Mouse (Mus musculus) myocyte (in vitro differentiated cells): ENCODE measurements around the gene Opa3.

Experiments
- E2F4 ChIP-seq: IDR thresholded peaks from one replicate; pipeline ENCODE4 v1.6.1; 2011; ENCODE audit warnings: mild to moderate bottlenecking, control low read depth, moderate library complexity; ENCODE audit not compliant: insufficient read depth
- MYOD1 ChIP-seq, 3 experiments: IDR thresholded peaks; one replicate each; pipeline ENCODE4 v1.6.1; 2011; ENCODE audit warnings: control low read depth in 2 of 3, low read depth in 2 of 3, mild to moderate bottlenecking in 2 of 3, moderate library complexity in 1 of 3; ENCODE audit not compliant: insufficient read length in 2 of 3, control insufficient read depth in 1 of 3
- MYOG ChIP-seq, 3 experiments: IDR thresholded peaks; one replicate each; pipeline ENCODE4 v1.6.1; 2011; ENCODE audit warnings: control low read depth in 2 of 3, low read depth in 2 of 3, mild to moderate bottlenecking in 2 of 3; ENCODE audit not compliant: insufficient read length in 2 of 3, control insufficient read depth in 1 of 3, insufficient read depth in 1 of 3
- POLR2A ChIP-seq: IDR thresholded peaks from one replicate; pipeline ENCODE4 v1.6.1; 2011; ENCODE audit warnings: low read depth, mild to moderate bottlenecking, control low read depth, moderate library complexity; ENCODE audit not compliant: insufficient read length
- POLR2AphosphoS2 ChIP-seq: IDR thresholded peaks from one replicate; pipeline ENCODE4 v1.6.1; 2011; ENCODE audit warnings: low read depth, control low read depth; ENCODE audit not compliant: insufficient read length
- SRF ChIP-seq: IDR thresholded peaks from one replicate; pipeline ENCODE4 v1.6.1; 2011; ENCODE audit warnings: low read depth; ENCODE audit not compliant: control insufficient read depth, insufficient read length
- TCF12 ChIP-seq: IDR thresholded peaks from one replicate; pipeline ENCODE4 v1.6.1; 2011; ENCODE audit warnings: mild to moderate bottlenecking, control low read depth; ENCODE audit not compliant: poor library complexity, insufficient read depth, severe bottlenecking
- TCF3 ChIP-seq: IDR thresholded peaks from one replicate; pipeline ENCODE4 v1.6.1; 2011; ENCODE audit warnings: low read depth, control low read depth; ENCODE audit not compliant: insufficient read length
- USF1 ChIP-seq: IDR thresholded peaks from one replicate; pipeline ENCODE4 v1.6.1; 2011; ENCODE audit warnings: low read depth, mild to moderate bottlenecking, control low read depth, moderate library complexity

DNA sequence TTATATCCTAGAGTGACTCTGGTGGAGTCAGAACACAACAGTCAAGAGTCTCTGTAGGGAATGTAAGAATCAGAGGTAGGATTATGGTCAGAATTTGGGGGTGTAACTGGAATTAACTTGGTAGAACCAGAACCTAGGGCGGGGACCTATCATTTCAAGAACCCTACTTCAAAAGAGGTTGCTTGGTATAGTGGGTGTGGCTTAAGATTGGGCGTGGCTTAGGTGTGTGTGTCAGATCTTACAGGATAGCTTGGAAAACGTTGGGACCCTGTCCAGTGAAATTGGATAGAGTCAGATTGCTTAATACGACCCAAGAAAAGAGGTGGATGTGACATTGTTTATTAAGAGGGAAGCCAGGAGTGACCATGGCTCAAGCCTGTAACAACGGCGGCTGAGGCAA, 48.2 kb upstream of the Opa3 start:
- TF ChIP-seq MYOG (IDR thresholded peaks at IDR 0.05; ENCODE audit: control insufficient read depth in 1 of 3, insufficient read depth in 1 of 3, insufficient read length in 2 of 3, low read depth in 2 of 3) (no peak), USF1 (no peak), POLR2A (no peak), TCF3 (no peak), POLR2AphosphoS2 (no peak), TCF12 (no peak), MYOD1 (IDR thresholded peaks at IDR 0.05; ENCODE audit: control insufficient read depth in 1 of 3, insufficient read length in 2 of 3, low read depth in 2 of 3) (no peak), SRF (no peak), E2F4 (no peak)
